Mouse (Mus musculus) thymus, adult 18-20 months (tissue): Measurements from ENCODE around the gene Cox14.
A peak's percentile ranks its signal among the peaks of the same experiment; 100 is the strongest.
"Not testable (repeated sequence)": the region's sequence is repeated elsewhere in the genome, so short reads cannot be mapped to it uniquely, and the experiment has no call there.

Experiments used
- DNase-seq, 2 experiments: peaks; one replicate each; pipeline ENCODE4 v3.0.0; 2022; ENCODE audit warnings: mixed read lengths in 2 of 2

Gene Cox14

GRCm38 (mm10) chr15:99728211-99728610, 2.8 kb downstream of the Cox14 start:
- no peak for DNase-seq

GRCm38 (mm10) chr15:99729056-99729783, 3.8 kb downstream of the Cox14 start:
- no peak for DNase-seq

- no peak for DNase-seq
These were observed 5.7 kb downstream of the Cox14 start for GRCm38 (mm10) chr15:99731167-99731566.

GRCm38 (mm10) chr15:99731678-99732077, 6.3 kb downstream of the Cox14 start:
- DNase-seq, result no peak

GRCm38 (mm10) chr15:99733186-99733585, 7.8 kb downstream of the Cox14 start:
- no peak for DNase-seq

- peak; percentile 100 for DNase-seq
These were observed 10.2 kb downstream of the Cox14 start for GRCm38 (mm10) chr15:99735631-99736030.

GRCm38 (mm10) chr15:99736675-99737074, 11.3 kb downstream of the Cox14 start:
- DNase-seq, result no peak

GRCm38 (mm10) chr15:99740229-99740628, 14.8 kb downstream of the Cox14 start:
- DNase-seq, result no peak

GRCm38 (mm10) chr15:99754204-99754603, 28.8 kb downstream of the Cox14 start:
- no peak for DNase-seq

GRCm38 (mm10) chr15:99767467-99767866, 42.0 kb downstream of the Cox14 start:
- no peak for DNase-seq

- DNase-seq, result no peak
These were observed 43.3 kb downstream of the Cox14 start for GRCm38 (mm10) chr15:99768761-99769160.

- DNase-seq, result no peak
These were observed 45.6 kb downstream of the Cox14 start for GRCm38 (mm10) chr15:99771004-99771500.

- no peak for DNase-seq
These were observed 46.3 kb downstream of the Cox14 start for GRCm38 (mm10) chr15:99771601-99772276.

- peak; percentile 77 to 86 for DNase-seq
These were observed 47.0 kb downstream of the Cox14 start for GRCm38 (mm10) chr15:99772277-99772880.

GRCm38 (mm10) chr15:99772881-99772924, 47.3 kb downstream of the Cox14 start, which contains the start of gene Cers5:
TSS of gene Cers5 (minus strand) at chr15:99772885.
- not testable (repeated sequence) for DNase-seq

- no peak for DNase-seq
These were observed 47.5 kb downstream of the Cox14 start for GRCm38 (mm10) chr15:99772925-99773324.
